Mouse (Mus musculus) MEL (cell line): ENCODE measurements around the gene Gm29106. TPM values are rescaled to one million over a fixed set of nuclear protein-coding genes. Genes with fewer than 3 reads are reported as not detected.
"Not testable (repeated sequence)": the region's sequence is repeated elsewhere in the genome, so short reads cannot be mapped to it uniquely, and the experiment has no call there.

Experiments
- DNase-seq: peaks from one replicate; pipeline ENCODE4 v3.0.0; 2011; ENCODE audit warnings: low read depth, low spot score
- H3K27ac ChIP-seq: 2 replicates; pipeline ENCODE4 v1.5.1; 2012; ENCODE audit warnings: low read depth, mild to moderate bottlenecking, control low read depth, low read length, moderate library complexity; ENCODE audit not compliant: control insufficient read depth
- H3K27me3 ChIP-seq, 2 experiments: fragments of 150-350 bp in 1 of 2; sonication (generic) in 1 of 2; 2 replicates each; pipeline ENCODE4 v1.6.1; 2012; ENCODE audit warnings: low read length in 2 of 2, mild to moderate bottlenecking in 2 of 2, improper control_type of control experiment in 1 of 2, moderate library complexity in 1 of 2; ENCODE audit not compliant: insufficient read depth in 2 of 2, control insufficient read depth in 1 of 2
- H3K36me3 ChIP-seq, 2 experiments: 2 replicates each; pipeline ENCODE4 v1.6.1; 2012 to 2014; ENCODE audit warnings: low read length in 2 of 2, improper control_type of control experiment in 1 of 2, inconsistent platforms in 1 of 2, mild to moderate bottlenecking in 1 of 2; ENCODE audit not compliant: insufficient read depth in 2 of 2, control insufficient read depth in 1 of 2
- H3K4me1 ChIP-seq, 2 experiments: fragments of 150-350 bp in 1 of 2; sonication (generic) in 1 of 2; 2 replicates each; pipeline ENCODE4 v1.6.1; 2012; ENCODE audit warnings: low read length in 2 of 2, improper control_type of control experiment in 1 of 2, mild to moderate bottlenecking in 1 of 2; ENCODE audit not compliant: insufficient read depth in 2 of 2, control insufficient read depth in 1 of 2
- H3K4me3 ChIP-seq, 2 experiments: fragments of 150-350 bp in 1 of 2; sonication (generic) in 1 of 2; 2 replicates each; pipeline ENCODE4 v1.5.1; 2012; ENCODE audit warnings: low read depth in 2 of 2, low read length in 2 of 2, mild to moderate bottlenecking in 2 of 2, moderate library complexity in 2 of 2, control low read depth in 1 of 2, improper control_type of control experiment in 1 of 2; ENCODE audit not compliant: control insufficient read depth in 1 of 2, insufficient read depth in 1 of 2
- H3K79me2 ChIP-seq: 2 replicates; pipeline ENCODE4 v1.6.1; 2012; ENCODE audit warnings: mild to moderate bottlenecking, low read length, moderate library complexity; ENCODE audit not compliant: control insufficient read depth, poor library complexity, insufficient read depth
- H3K9ac ChIP-seq: 2 replicates; pipeline ENCODE4 v1.6.1; 2012; ENCODE audit warnings: low read depth, mild to moderate bottlenecking, control low read depth, low read length, moderate library complexity; ENCODE audit not compliant: control insufficient read depth, poor library complexity, severe bottlenecking
- H3K9me3 ChIP-seq: fragments of 150-350 bp; sonication (generic); replicated peaks from 2 replicates; pipeline ENCODE4 v1.6.1; 2012; ENCODE audit warnings: mild to moderate bottlenecking, low read length, improper control_type of control experiment, moderate library complexity; ENCODE audit not compliant: insufficient read depth
- BHLHE40 ChIP-seq: IDR thresholded peaks from 2 replicates; pipeline ENCODE4 v1.6.1; 2012; ENCODE audit warnings: low read depth, mild to moderate bottlenecking, inconsistent platforms, low read length, improper control_type of control experiment, borderline replicate concordance
- CHD1 ChIP-seq: IDR thresholded peaks from 2 replicates; pipeline ENCODE4 v1.6.1; 2012; ENCODE audit warnings: low read depth, mild to moderate bottlenecking, inconsistent platforms, low read length, improper control_type of control experiment
- CHD2 ChIP-seq: IDR thresholded peaks from 2 replicates; pipeline ENCODE4 v1.6.1; 2011; ENCODE audit warnings: low read length, improper control_type of control experiment
- ELF1 ChIP-seq: IDR thresholded peaks from 2 replicates; pipeline ENCODE4 v1.6.1; 2014; ENCODE audit warnings: low read depth, mild to moderate bottlenecking, inconsistent platforms, low read length, improper control_type of control experiment, moderate library complexity
- GATA1 ChIP-seq: IDR thresholded peaks from 2 replicates; pipeline ENCODE4 v1.6.1; 2011; ENCODE audit warnings: low read depth, low read length, improper control_type of control experiment
- JUND ChIP-seq: IDR thresholded peaks from 2 replicates; pipeline ENCODE4 v1.6.1; 2011; ENCODE audit warnings: low read depth, mild to moderate bottlenecking, improper control_type of control experiment, low read length
- MAX ChIP-seq: IDR thresholded peaks from 2 replicates; pipeline ENCODE4 v1.6.1; 2011; ENCODE audit warnings: low read length, improper control_type of control experiment
- MAZ ChIP-seq: IDR thresholded peaks from 2 replicates; pipeline ENCODE4 v1.6.1; 2012; ENCODE audit warnings: low read depth, mild to moderate bottlenecking, inconsistent platforms, low read length, improper control_type of control experiment
- MXI1 ChIP-seq: IDR thresholded peaks from 2 replicates; pipeline ENCODE4 v1.6.1; 2011; ENCODE audit warnings: mild to moderate bottlenecking, low read depth, low read length, improper control_type of control experiment
- MYB ChIP-seq: IDR thresholded peaks from 2 replicates; pipeline ENCODE4 v1.6.1; 2011; ENCODE audit warnings: mild to moderate bottlenecking, low read depth, low read length, improper control_type of control experiment
- MYC ChIP-seq: IDR thresholded peaks from 2 replicates; pipeline ENCODE4 v1.6.1; 2011; ENCODE audit warnings: low read depth, mild to moderate bottlenecking, low read length, improper control_type of control experiment, moderate library complexity
- NELFE ChIP-seq: IDR thresholded peaks from 2 replicates; pipeline ENCODE4 v1.6.1; 2011; ENCODE audit warnings: low read depth, low read length, improper control_type of control experiment
- NRF1 ChIP-seq: IDR thresholded peaks from 2 replicates; pipeline ENCODE4 v1.6.1; 2014; ENCODE audit warnings: low read depth, mild to moderate bottlenecking, inconsistent platforms, low read length, improper control_type of control experiment, moderate library complexity; ENCODE audit not compliant: poor library complexity, insufficient read depth, severe bottlenecking
- POLR2A ChIP-seq, 2 experiments: IDR thresholded peaks; 2 replicates each; pipeline ENCODE4 v1.6.1; 2011 to 2012; ENCODE audit warnings: low read length in 2 of 2, mild to moderate bottlenecking in 2 of 2, control low read depth in 1 of 2, improper control_type of control experiment in 1 of 2, low read depth in 1 of 2, moderate library complexity in 1 of 2; ENCODE audit not compliant: control insufficient read depth in 1 of 2, insufficient read depth in 1 of 2, poor library complexity in 1 of 2
- POLR2AphosphoS2 ChIP-seq: IDR thresholded peaks from 2 replicates; pipeline ENCODE4 v1.6.1; 2011; ENCODE audit warnings: low read length, improper control_type of control experiment
- POLR2AphosphoS5 ChIP-seq: IDR thresholded peaks from 2 replicates; pipeline ENCODE4 v1.6.1; 2012; ENCODE audit warnings: low read depth, borderline replicate concordance, mild to moderate bottlenecking, inconsistent platforms, low read length, moderate library complexity, mixed read lengths
- RAD21 ChIP-seq: IDR thresholded peaks from 2 replicates; pipeline ENCODE4 v1.6.1; 2011; ENCODE audit warnings: mild to moderate bottlenecking, low read depth, low read length, improper control_type of control experiment
- SIN3A ChIP-seq: IDR thresholded peaks from 2 replicates; pipeline ENCODE4 v1.6.1; 2012; ENCODE audit warnings: low read length, improper control_type of control experiment, inconsistent platforms
- TBP ChIP-seq: IDR thresholded peaks from 2 replicates; pipeline ENCODE4 v1.8.0; 2011; ENCODE audit warnings: low read depth, low read length, improper control_type of control experiment
- TCF12 ChIP-seq: IDR thresholded peaks from 2 replicates; pipeline ENCODE4 v1.6.1; 2014; ENCODE audit warnings: low read depth, mild to moderate bottlenecking, inconsistent platforms, low read length, improper control_type of control experiment, moderate library complexity
- ZKSCAN1 ChIP-seq: IDR thresholded peaks from 2 replicates; pipeline ENCODE4 v1.6.1; 2012; ENCODE audit warnings: low read depth, mild to moderate bottlenecking, inconsistent platforms, low read length, improper control_type of control experiment, moderate library complexity
- ZNF384 ChIP-seq: IDR thresholded peaks from 2 replicates; pipeline ENCODE4 v1.6.1; 2012; ENCODE audit warnings: low read depth, mild to moderate bottlenecking, inconsistent platforms, low read length, improper control_type of control experiment
- polyA plus RNA-seq, 2 experiments: library from polyadenylated mRNA; stranded (reverse) in 1 of 2; unstranded in 1 of 2; fragments of >175 nt in 1 of 2; fragments of >200 nt in 1 of 2; gene quantifications; 2 replicates each; pipeline versions ENCODE4 v1.2.1 to v1.2.4; 2012; ENCODE audit warnings: low replicate concordance in 2 of 2, low read depth in 1 of 2; ENCODE audit not compliant: insufficient read length in 2 of 2, insufficient read depth in 1 of 2, missing spikeins in 1 of 2
- total RNA-seq: library from RNA; depleted of rRNA; stranded (reverse); fragments of 300-350 nt; gene quantifications from 2 replicates; pipeline ENCODE4 v1.2.3, GENCODE M21; 2012; rRNA removed

Gm29106 gene
- total RNA-seq (not detected in 2 replicates), polyA plus RNA-seq (under 1 TPM in 1 of 2 experiments, not detected in 1; 0.06 TPM)

DNA sequence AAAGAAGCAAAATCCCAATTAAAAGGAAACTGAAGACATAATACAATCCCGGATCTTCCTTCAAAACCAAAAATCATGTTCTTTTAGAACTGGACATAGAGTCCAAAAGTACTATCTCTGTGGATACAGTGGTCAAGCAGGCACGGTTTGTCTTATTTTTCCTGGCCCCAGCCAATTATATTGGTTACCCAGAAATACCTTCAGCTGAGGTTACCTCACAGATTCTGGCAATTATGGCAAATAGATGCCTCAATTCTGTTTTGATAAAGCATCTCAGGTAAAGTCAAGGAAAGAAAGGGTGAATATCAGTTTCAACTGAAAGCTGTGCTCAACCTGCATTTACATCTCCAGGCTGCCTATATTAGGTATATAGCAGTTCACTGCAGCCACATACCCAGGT is at the start of gene Gm29106:
Gene Gm29106 (plus strand): TSS at position 301 of the 400 bp plus-strand sequence.
- not testable (repeated sequence) for H3K36me3 ChIP-seq, H3K27me3 ChIP-seq, H3K79me2 ChIP-seq, H3K27ac ChIP-seq, H3K9ac ChIP-seq, DNase-seq, H3K4me1 ChIP-seq, H3K9me3 ChIP-seq, H3K4me3 ChIP-seq

DNA sequence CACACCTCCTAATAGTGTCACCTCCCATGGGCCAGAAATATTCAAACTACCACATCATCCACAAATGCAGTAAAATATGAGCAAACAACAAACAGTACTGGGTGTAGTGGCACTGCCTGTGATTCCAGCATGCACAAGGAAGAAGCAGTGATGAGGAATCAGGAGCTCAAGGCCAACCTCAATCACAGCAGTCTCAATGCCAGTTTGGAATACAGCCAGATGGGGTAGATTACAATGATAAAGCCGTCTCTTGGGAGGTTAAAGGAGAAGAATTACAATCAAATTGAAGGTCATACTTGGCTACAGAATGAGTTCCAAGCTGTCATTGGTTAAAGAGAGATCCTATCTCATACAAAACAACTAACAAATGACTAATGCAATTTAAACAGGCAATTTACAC is 52.2 kb downstream of the Gm29106 start:
- Histone ChIP-seq H3K9ac (no peak overlapping the region), H3K79me2 (no peaks in the 10 kb centered on the region), H3K4me3 (no peak overlapping the region), H3K4me1 (no peaks in the 10 kb centered on the region), H3K36me3 (no peaks in the 10 kb centered on the region), H3K27ac (no peak overlapping the region), H3K27me3 (no peaks in the 10 kb centered on the region), H3K9me3 (no peaks in the 10 kb centered on the region)
- no peak for DNase-seq
- no peak for TF ChIP-seq POLR2AphosphoS5
- TF ChIP-seq GATA1 = no peak
- TF ChIP-seq JUND = no peak
- no peak for TF ChIP-seq SIN3A
- TF ChIP-seq ZKSCAN1 = no peak

DNA sequence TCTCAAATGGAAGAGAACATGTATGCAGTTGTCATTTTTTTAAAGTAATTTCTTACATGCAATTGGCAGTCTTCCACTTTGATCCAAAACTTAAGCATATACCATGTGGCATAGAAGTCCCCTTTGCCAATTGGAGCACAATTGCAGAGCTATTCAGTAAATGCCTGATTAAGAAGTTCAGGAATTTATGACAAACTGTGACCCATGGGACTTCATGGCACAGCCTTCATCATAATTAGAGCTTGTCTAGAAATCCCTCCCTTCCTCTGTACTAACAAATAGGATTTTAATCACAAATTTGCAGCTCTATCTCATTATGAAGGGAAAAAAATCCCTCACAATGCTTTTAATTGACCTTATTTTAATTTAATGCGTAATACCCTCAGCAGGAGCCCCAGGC is 59.7 kb downstream of the Gm29106 start:
- no peaks in the 10 kb centered on the region for H3K79me2 ChIP-seq
- no peaks in the 10 kb centered on the region for H3K36me3 ChIP-seq
- no peak for DNase-seq
- no peak overlapping the region for H3K27ac ChIP-seq
- no peaks in the 10 kb centered on the region for H3K9me3 ChIP-seq
- no peak overlapping the region for H3K4me3 ChIP-seq
- no peaks in the 10 kb centered on the region for H3K27me3 ChIP-seq
- TF ChIP-seq RAD21 = no peak
- TF ChIP-seq MAX = no peak
- no peak for TF ChIP-seq TBP
- no peak for TF ChIP-seq MXI1
- no peak for TF ChIP-seq POLR2AphosphoS2
- no peak for TF ChIP-seq ZKSCAN1
- TF ChIP-seq ELF1 = no peak
- TF ChIP-seq NELFE = no peak
- no peak for TF ChIP-seq TCF12
- no peak for TF ChIP-seq BHLHE40
- TF ChIP-seq NRF1 = no peak
- TF ChIP-seq CHD2 = no peak
- no peak for TF ChIP-seq MAZ
- TF ChIP-seq MYB = no peak
- no peak for TF ChIP-seq GATA1
- TF ChIP-seq CHD1 = no peak
- TF ChIP-seq ZNF384 = no peak
- TF ChIP-seq MYC = no peak
- TF ChIP-seq POLR2A (IDR thresholded peaks at IDR 0.05; ENCODE audit: control insufficient read depth in 1 of 2, insufficient read depth in 1 of 2, low read depth in 1 of 2, low read length in 2 of 2, poor library complexity in 1 of 2) = no peak
- no peak overlapping the region for H3K9ac ChIP-seq
- no peaks in the 10 kb centered on the region for H3K4me1 ChIP-seq
